Mouse (Mus musculus): ENCODE measurements around the gene Ano1. TPM values are rescaled to one million over a fixed set of nuclear protein-coding genes. Genes with fewer than 3 reads are reported as not detected.

Ano1 gene
- total and polyA plus RNA-seq, 3 experiments: 0.04 TPM; not detected in 2

- H3K36me3 ChIP-seq (ENCODE audit: control insufficient read depth in 1 of 2, insufficient read depth in 2 of 2, low read length in 2 of 2): no peaks in the 10 kb centered on the region
- H3K9me3 ChIP-seq (replicated peaks; ENCODE audit: insufficient read depth, low read length): no peaks in the 10 kb centered on the region
- H3K27ac ChIP-seq (ENCODE audit: control insufficient read depth, low read depth, low read length): no peak overlapping the region
- H3K4me3 ChIP-seq (ENCODE audit: control insufficient read depth in 1 of 2, insufficient read depth in 1 of 2, low read depth in 2 of 2, low read length in 2 of 2): no peak overlapping the region
- TF ChIP-seq RAD21 (IDR thresholded peaks at IDR 0.05; ENCODE audit: low read depth, low read length) (no peak), RCOR1 (IDR thresholded peaks at IDR 0.05; ENCODE audit: low read depth, low read length) (no peak), GATA1 (IDR thresholded peaks at IDR 0.05; ENCODE audit: low read depth, low read length) (no peak), NRF1 (IDR thresholded peaks at IDR 0.05; ENCODE audit: insufficient read depth, low read depth, low read length, poor library complexity, severe bottlenecking) (no peak), TBP (IDR thresholded peaks at IDR 0.05; ENCODE audit: low read depth, low read length) (no peak), USF1 (IDR thresholded peaks at IDR 0.05; ENCODE audit: low read depth, low read length) (no peak), NELFE (IDR thresholded peaks at IDR 0.05; ENCODE audit: low read depth, low read length) (no peak), BHLHE40 (IDR thresholded peaks at IDR 0.05; ENCODE audit: borderline replicate concordance, low read depth, low read length) (no peak), ELF1 (IDR thresholded peaks at IDR 0.05; ENCODE audit: low read depth, low read length) (no peak), HCFC1 (IDR thresholded peaks at IDR 0.05; ENCODE audit: low read depth, low read length) (no peak), ETS1 (IDR thresholded peaks at IDR 0.05; ENCODE audit: low read depth, low read length) (no peak), POLR2AphosphoS5 (IDR thresholded peaks at IDR 0.05; ENCODE audit: borderline replicate concordance, low read depth, low read length) (no peak), POLR2AphosphoS2 (IDR thresholded peaks at IDR 0.05; ENCODE audit: low read length) (no peak), JUND (IDR thresholded peaks at IDR 0.05; ENCODE audit: low read depth, low read length) (no peak)
- no peaks in the 10 kb centered on the region for H3K27me3 ChIP-seq (ENCODE audit: control insufficient read depth in 1 of 2, insufficient read depth in 2 of 2, low read length in 2 of 2)
- H3K4me1 ChIP-seq (ENCODE audit: control insufficient read depth in 1 of 2, insufficient read depth in 2 of 2, low read length in 2 of 2): no peaks in the 10 kb centered on the region
- H3K9ac ChIP-seq (ENCODE audit: control insufficient read depth, low read depth, low read length, poor library complexity, severe bottlenecking): no peak overlapping the region
- H3K79me2 ChIP-seq (ENCODE audit: control insufficient read depth, insufficient read depth, low read length, poor library complexity): no peaks in the 10 kb centered on the region
- no peak for DNase-seq (ENCODE audit: low read depth, low spot score)
Measured at GRCm38 (mm10) chr7:144604735-144605134, 147.0 kb downstream of the Ano1 start.

- Histone ChIP-seq H3K9ac (ENCODE audit: control insufficient read depth, low read depth, low read length, poor library complexity, severe bottlenecking) (no peak overlapping the region), H3K9me3 (replicated peaks; ENCODE audit: insufficient read depth, low read length) (no peaks in the 10 kb centered on the region), H3K27me3 (ENCODE audit: control insufficient read depth in 1 of 2, insufficient read depth in 2 of 2, low read length in 2 of 2) (no peaks in the 10 kb centered on the region), H3K36me3 (ENCODE audit: control insufficient read depth in 1 of 2, insufficient read depth in 2 of 2, low read length in 2 of 2) (no peaks in the 10 kb centered on the region), H3K4me3 (ENCODE audit: control insufficient read depth in 1 of 2, insufficient read depth in 1 of 2, low read depth in 2 of 2, low read length in 2 of 2) (no peak overlapping the region), H3K79me2 (ENCODE audit: control insufficient read depth, insufficient read depth, low read length, poor library complexity) (no peaks in the 10 kb centered on the region), H3K4me1 (ENCODE audit: control insufficient read depth in 1 of 2, insufficient read depth in 2 of 2, low read length in 2 of 2) (no peaks in the 10 kb centered on the region), H3K27ac (ENCODE audit: control insufficient read depth, low read depth, low read length) (no peak overlapping the region)
- TF ChIP-seq GABPA (IDR thresholded peaks at IDR 0.05; ENCODE audit: low read depth, low read length): no peak
- no peak for TF ChIP-seq TCF12 (IDR thresholded peaks at IDR 0.05; ENCODE audit: low read depth, low read length)
- no peak for TF ChIP-seq POLR2AphosphoS5 (IDR thresholded peaks at IDR 0.05; ENCODE audit: borderline replicate concordance, low read depth, low read length)
- no peak for TF ChIP-seq NELFE (IDR thresholded peaks at IDR 0.05; ENCODE audit: low read depth, low read length)
- no peak for TF ChIP-seq TAL1 (IDR thresholded peaks at IDR 0.05; ENCODE audit: low read length)
- TF ChIP-seq CHD1 (IDR thresholded peaks at IDR 0.05; ENCODE audit: low read depth, low read length): no peak
- TF ChIP-seq MAZ (IDR thresholded peaks at IDR 0.05; ENCODE audit: low read depth, low read length): no peak
- no peak for TF ChIP-seq POLR2AphosphoS2 (IDR thresholded peaks at IDR 0.05; ENCODE audit: low read length)
- TF ChIP-seq ZMIZ1 (IDR thresholded peaks at IDR 0.05; ENCODE audit: low read depth, low read length): no peak
- DNase-seq (ENCODE audit: low read depth, low spot score): no peak
Measured at GRCm38 (mm10) chr7:144604291-144604690, 147.5 kb downstream of the Ano1 start.
